Mouse (Mus musculus): ENCODE measurements around the gene Hhat.

Hhat gene

DNA sequence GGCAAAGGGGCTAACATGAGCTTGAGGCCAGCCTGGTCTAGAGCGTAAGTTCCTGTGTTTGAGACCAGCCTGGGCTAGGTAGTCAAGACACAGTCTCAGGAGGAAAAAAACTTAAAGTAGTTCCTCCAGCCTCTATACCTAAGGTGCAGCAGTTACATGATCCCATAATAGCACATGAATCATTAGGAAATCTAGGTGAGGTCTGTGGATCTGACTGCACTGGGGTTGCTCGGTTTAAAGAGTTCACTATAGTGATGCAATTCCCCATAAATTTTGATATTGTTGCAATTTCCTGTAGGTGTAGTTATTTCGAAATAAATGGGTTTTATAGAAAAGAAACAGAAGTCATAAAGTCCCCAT is 26.2 kb downstream of the Hhat start:
- DNase-seq (ENCODE audit: low spot score in 2 of 2): no peak

DNA sequence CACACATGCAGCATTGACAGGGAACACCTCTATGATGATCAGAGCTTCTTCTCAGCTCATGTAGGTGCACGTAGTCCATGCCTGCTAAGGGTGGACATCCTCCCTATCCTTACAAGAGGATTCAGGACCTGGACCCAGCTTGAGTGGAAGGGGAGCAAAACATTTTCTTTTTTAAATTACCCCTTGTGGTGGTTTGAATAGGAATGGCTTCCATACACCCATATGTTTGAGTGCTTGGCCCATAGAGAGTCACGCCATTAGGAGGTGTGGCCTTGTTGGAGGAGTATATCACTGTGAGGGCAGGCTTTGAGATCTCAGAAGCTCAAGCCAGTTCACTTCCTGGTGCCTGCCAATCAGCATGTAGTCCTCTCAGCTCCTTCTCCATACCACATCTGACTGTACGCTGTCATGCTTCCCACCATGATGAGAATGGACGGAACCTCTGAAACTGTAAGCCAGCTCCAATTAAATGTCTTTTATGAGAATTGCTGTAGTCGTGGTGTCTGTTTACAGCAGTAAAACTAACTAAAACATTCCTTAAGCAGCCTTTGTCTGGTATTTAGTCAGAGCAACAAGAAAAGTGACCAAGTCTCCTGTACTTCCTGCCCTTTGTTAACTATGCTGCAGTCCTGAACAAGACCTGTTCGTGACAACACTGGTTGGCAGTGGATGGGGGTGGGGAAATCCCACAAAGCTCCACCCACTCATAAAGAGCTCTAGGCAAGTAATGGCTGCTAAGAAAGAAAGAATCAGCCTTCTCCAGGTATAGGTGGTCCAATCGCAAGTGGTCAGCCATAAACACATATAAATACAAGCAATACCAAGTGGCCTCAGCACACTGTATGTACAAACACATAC is 28.4 kb downstream of the Hhat start:
- DNase-seq (ENCODE audit: low spot score in 2 of 2): no peak

DNA sequence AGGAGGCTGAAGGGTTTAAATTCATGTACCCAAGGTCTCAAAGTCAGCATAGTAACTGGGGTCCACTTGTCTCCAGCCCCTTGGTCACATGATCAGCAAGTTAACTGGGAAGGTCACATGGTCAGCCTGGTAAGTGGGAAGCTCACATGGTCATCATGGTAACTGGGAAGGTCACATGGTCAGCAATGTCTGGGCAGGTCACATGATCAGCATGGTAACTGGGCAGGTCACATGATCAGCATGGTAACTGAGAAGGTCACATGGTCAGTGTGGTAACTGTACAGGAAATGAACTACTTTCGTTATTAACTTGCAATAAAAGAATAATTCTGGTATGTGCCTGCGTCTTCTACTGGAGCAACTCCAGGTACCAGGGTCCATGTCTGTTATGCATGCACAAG is 29.1 kb downstream of the Hhat start:
- no peak for DNase-seq (ENCODE audit: low spot score in 2 of 2)

DNA sequence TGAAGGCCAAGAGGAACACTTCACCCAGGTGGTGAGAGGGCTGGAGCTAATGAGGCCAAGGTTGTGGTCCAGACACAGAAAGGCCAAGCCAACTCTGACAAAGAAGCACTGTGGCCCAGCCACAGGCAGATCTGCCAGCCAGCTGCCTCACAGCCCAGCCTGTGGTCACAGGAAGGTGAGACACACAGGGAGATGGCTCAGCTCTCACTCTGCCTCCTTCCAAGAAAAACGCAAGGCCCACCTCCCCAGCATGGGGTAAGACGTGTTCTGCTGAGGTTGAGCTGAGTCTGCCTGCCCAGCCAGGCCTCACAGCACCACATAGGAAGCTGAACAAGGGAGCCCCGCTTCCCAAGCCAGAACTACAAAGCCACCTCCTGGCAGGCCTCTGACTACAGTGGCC is 34.5 kb downstream of the Hhat start:
- no peak for DNase-seq (ENCODE audit: low spot score in 2 of 2)

DNA sequence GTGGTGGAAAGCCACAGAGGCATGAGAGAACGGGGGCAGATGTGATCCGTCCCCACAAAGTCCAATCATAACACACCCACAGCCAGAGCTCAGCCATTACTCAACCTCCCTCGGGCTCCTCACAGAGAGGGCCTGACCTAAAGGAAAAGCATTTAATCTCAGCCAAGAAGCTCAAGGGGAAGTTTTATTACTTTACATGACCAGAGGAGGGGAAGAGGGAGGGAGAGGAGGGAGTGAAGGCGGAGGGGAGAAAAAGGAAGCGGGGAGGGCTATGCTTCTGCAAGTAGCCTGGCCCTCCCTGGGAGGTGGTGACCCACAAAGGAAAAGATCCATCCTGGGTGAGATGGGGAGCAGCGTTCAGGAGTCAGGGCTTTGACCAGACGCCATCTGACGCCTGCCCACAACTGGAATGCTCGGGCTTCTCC is 35.0 kb downstream of the Hhat start:
- DNase-seq (ENCODE audit: low spot score in 2 of 2): peak in 1 of 2 experiments; percentile 23

DNA sequence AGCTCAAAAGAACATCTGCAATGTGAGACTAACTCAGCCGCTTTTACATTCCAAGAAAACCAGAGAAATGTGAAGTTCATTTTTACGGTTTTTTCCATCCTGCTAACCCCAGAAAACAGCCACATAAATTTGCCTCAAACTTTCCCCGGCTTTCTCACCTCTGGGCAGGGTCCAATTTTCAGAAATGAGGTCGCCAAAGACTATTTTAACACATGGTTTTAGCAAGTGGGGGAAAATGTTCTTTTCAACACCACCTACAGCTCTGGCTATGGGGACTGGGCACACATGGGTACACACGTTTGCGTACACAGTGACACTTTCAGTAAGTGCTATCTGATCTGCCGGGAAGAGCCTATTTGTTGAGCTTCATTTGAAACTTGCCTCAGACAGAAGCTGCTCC is 40.5 kb downstream of the Hhat start:
- no peak for DNase-seq (ENCODE audit: low spot score in 2 of 2)

DNA sequence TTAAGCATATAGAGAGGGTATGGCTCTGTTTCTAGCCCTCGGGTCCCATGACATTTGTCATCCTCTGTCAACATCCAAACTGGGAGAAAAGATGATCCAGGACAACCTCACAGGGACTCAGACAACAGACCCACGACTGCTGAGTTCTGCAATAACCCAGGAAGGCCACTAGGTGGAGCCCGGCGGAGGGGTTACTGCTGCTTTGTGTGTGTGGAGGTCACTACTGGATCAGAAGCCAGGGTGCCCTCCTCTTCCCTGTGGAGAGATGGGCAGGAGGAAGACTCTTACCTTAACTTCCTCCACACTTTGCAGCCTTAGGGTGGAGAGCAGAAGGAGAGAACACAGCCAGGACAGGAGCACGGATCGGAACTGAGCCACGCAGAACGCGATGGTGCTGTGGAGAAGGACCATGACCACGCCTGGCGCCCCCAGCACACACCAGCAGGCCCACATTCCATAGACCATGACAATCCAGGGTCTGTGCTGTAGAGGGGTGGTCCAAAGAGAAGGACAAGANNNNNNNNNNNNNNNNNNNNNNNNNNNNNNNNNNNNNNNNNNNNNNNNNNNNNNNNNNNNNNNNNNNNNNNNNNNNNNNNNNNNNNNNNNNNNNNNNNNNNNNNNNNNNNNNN is 43.9 kb downstream of the Hhat start:
- DNase-seq (ENCODE audit: low spot score in 2 of 2): peak; percentile 44 to 67

DNA sequence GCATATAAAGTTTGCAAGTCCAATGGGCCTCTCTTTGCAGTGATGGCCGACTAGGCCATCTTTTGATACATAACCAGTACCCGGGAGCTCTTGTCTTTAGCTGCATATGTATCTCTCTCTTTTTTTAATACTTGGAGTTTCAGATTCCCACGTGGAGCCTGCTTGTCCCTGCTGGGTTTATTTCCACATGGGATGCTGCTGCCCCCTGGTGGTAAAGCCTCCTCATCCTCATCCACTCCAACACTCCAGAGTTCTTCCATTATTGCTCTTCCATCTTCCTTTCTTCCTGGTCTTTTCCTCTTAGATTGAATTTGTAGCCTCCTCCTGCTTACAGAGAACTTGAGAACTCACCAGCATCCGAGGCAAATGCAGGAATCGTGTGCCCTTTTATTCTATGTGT is 48.9 kb downstream of the Hhat start:
- DNase-seq (ENCODE audit: low spot score in 2 of 2): peak in 1 of 2 experiments; percentile 76

DNA sequence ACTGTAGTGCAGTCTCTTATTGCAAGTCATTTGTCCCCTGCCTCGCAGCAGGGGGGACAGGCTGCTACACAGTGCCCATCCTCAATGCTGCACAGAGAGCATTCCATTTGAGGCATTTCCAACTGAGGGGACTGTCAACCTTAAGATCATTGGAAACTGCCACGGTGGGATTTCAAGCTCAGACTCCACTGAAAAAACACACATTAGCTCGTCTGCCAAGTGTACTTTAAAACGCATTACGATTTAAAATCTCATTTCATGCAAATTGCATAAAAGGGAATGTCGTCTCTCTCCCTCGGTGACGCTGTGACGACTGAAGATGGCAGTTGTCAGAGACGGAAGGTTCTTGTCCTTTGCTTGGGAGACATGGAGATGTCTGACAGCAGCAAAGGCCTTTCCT is 50.9 kb downstream of the Hhat start:
- no peak for DNase-seq (ENCODE audit: low spot score in 2 of 2)

DNA sequence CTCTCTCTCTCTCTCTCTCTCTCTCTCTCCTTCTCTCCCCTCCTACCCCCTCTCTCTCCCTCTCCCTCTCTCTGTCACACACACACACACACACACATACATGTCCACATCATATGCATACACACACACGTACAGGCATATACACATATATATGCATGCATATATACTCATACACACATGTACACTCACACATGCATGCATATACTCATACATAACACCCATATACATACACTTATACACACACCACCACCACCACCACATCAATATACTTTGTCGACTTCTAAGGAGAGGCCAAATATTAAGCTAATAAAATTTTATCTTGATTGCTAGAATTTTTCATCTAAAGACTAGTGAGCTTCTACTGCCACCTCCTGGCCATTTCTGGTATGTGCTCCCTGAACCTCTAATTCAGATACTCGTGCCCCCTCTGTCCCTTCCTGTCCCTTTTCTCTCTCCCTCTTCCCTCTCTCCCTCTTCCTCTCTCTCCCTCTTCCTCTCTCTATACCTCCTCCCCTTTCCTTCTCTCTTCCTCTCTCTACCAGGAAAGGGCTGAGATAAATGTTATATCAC is 59.2 kb downstream of the Hhat start:
- no peak for DNase-seq (ENCODE audit: low spot score in 2 of 2)

DNA sequence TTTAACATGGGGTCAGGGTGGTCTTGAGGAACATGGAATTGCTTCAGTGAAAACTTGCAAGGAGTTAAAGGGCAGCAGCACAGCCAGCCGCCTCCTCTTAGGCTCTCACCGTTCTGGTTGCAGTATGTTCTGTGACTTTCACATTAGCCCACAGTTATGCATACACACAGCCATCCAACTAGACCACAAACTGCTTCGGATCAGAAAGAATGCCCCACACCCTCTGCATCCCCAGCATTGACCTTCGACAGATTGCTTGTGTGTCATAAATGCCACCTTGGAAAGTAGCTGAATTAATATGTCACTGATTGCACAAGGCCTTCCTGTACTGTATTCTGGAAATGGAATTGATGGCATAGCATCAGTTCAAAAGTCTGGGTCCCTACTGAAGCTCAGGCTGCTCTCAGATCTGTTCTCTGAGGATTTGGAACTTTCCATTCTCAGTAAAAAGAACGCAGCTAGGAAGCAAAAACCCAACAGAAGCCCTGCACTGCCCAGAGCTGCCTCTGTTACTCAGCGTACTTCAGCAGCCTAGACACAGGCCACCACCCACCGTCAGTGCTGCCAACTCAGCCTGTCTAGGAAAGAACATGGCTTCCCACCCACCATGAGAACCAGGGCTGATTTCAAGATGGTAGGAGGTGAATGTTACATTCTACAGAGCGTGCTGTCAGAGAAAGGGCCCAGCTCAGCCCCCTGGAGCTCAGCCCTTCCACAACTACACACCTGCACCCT is 70.5 kb downstream of the Hhat start:
- no peak for DNase-seq (ENCODE audit: low spot score in 2 of 2)

DNA sequence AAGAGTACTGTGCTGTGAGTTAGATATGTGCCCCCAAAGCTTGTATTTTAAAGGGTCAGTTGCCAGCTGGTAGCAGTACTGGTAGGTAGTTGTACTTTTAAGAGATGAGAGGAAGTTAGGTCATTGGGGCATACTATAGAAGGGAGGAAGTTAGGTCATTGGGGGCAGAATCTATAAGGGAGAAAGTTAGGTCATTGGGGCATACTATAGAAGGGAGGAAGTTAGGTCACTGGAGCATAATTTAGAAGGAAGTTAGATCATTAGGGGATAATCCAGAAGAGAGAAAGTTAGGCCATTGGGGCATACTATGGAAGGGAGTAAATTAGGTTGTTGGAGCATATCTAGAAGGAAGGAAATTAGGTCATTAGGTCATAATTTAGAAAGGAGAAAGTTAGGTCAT is 71.9 kb downstream of the Hhat start:
- DNase-seq (ENCODE audit: low spot score in 2 of 2): no peak

DNA sequence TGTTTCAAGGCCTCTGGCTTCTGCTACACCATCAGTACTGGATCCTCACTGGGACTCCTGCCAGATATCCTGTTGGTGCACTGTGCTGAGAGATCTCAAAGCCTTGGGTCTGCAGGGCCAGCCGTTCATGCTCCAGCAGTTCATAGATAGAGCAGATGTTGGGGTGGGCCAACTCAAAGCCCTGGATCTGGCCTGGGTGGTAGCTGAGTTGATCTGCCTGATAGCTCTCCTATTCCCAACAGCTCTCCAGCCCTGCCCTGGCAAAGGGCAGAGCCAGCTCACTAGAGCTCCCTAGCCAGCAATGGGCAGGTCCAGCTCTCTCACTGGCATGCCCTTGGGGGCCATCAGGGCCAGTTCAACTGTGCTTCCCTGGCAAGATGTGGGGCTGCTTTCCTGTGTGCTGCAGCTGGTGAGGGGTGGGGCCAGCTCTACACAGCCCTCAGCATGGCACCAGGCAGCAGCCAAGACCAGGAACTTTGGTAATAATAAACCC is 74.6 kb downstream of the Hhat start:
- DNase-seq (ENCODE audit: low spot score in 2 of 2): peak in 1 of 2 experiments; percentile 18

DNA sequence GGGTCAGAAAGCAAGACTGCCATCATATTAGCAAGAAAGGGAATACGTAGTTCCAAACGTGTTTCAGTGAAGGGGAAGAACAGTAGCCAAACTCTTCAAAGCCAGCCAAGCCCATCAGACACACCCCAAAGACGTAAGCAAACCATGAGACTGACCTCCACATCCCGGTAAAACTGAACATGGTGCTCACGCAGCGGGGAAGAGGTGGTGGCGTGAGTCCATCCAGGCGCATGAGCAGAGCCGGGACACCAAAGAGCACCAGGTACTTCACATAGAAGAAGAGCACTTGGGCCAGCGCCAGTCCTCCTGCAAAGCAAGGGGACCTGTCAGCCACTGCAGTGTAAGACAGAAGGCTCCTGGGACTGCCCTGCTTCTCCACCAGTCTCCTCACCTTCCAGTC is 77.4 kb downstream of the Hhat start:
- DNase-seq (ENCODE audit: low spot score in 2 of 2): no peak

DNA sequence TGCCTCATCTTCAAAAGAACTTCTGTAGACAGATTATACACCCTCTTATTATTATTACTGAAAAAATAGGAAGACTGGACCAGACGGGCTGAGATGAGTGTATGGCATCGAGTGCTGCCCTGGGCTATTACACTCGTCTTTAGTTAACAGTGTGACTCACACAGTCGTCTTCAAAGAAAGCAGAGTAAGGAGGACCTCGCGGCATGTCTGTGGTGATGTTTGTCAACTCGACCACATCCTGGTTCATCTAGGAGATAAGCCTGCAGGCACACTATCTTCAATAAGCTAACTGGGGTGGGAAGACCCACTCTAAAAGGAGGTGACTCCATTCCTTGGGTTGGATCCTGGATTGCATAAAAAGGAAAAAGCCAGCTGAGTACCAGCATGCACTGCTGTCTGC is 78.0 kb downstream of the Hhat start:
- no peak for DNase-seq (ENCODE audit: low spot score in 2 of 2)

DNA sequence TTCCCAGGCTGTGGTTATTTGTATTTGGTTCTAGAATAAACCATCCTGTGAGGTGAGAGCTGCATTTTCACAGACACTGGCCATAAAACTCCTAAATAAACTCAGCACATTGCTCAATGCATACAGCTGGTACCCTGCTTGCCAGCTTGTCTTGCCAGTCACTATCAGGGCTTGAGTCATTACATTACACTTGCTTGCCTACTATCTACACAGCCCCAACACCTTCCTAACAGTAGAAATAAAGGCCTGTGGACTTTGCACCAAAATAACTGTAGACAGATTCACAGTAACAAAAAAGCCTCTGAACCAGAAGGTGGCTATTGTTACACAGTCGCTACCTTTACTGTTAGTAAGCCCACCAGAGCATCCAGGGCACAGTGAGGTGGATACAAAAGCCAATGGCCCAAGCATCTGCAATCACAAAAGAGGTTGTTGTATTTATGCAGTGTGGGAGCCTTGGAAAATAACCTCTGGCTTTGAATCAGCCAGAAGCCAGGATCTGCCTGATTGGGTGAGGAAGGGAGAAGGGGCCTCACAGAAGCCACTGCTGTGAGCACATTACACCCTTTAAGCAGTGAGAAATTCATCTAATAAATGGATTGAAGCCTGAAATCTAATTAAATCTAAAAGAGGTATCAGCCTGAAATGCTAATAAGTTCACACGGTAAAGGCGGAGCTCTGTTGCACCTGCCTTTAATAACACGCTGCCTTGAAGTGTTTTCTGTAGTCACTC is 88.6 kb downstream of the Hhat start:
- no peak for DNase-seq (ENCODE audit: low spot score in 2 of 2)

DNA sequence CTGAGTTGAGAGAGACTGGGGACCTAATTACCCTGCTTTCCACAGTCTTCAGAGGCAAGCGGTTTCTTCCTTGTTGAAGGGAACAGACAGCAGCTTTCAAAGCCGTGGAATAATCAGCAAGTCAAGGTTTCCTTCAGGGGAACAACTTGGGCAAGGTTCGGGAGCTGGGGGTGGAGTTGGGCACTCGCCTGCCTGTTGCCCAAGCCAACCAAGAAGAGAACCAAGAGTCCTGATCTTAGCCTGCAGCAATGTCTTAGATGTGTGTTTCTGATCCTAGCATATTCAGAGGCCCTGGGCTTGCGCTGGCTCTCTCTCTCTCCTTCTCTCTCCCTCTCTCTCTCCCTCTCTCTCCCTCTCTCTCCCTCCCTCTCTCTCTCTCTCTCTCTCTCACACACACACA is 93.8 kb downstream of the Hhat start:
- DNase-seq (ENCODE audit: low spot score in 2 of 2): no peak

DNA sequence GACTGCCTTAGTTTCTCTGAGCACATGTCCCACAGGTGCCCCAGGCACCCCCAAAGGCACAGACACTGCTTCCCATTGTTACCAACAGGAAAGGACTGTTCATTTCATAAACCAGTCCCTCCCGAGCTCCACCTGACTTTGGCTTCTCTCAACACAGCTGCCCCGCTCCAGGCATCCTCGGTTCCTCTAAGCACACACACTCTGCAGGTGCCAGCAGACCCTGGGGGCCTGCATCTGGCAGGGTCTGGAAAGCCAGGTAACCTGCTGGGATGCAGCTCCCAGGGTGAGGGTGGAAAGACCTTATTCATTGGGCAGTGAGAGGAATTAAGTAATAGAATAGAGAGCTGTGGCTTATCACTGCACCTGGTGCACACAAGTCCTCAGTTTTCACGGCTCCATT is 107.4 kb downstream of the Hhat start:
- no peak for DNase-seq (ENCODE audit: low spot score in 2 of 2)

DNA sequence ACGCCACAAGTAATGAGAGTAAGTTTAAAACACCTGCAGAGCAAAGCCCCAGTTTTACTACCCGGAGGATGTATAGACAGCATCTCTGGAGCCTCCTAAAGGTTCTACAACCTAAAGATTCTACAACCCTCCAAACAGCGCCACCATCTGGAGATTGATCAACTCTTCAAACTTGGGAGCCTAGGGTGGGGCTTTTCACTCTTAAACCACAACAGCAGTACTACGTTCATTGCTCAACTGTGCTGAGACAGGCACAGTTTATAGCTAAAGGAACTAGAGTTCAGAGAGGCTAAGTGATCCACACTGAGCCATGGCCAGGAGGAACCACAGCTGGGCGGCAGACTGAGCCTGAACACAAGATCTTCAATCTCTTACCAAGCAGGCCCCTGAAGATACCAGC is 107.9 kb downstream of the Hhat start:
- no peak for DNase-seq (ENCODE audit: low spot score in 2 of 2)

DNA sequence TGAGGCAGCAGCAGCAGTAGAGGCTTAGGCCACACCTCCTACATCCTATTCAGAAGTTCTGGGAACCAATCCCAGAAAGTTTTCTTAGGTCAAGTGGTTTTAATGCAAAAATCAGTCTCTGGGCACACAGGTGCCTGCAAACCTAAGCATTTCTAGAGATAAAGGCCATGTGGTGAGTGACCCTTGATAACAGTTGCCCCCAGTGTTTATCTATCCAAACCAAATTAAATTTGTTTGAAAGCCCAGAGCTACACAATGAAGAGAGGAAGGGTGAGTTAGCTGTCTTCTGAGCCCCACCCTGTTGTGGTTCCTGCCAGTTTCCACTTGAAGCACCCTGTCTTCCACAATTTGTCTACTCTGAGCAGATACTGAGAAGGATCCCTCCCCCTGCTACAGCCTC is 109.4 kb downstream of the Hhat start:
- DNase-seq (ENCODE audit: low spot score in 2 of 2): no peak

DNA sequence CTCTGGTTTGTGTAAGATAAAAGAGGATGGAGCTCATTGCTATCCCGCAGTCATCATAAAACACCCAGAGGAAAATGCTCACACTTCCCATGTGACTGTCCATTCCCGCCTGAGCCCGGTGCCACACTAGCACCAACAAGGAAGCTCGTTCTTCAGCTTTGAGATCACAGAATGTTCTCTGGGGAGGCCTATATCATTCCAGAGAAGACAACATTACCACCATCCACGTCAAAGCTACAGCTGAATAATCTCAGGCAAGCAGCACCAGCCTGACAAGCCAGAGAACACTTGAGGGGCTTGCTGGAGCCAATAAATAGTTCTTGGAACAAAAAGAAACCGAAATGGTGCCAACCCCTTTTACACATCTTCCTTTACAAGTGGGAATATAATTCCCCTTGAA is 113.6 kb downstream of the Hhat start:
- DNase-seq (ENCODE audit: low spot score in 2 of 2): no peak
